Mouse (Mus musculus) cerebellum, adult 9-11 months (tissue): ENCODE results near the gene Rnf114.

ENCODE experiments used
- DNase-seq: peaks from one replicate; pipeline ENCODE4 v3.0.0; 2022

Gene Rnf114

GRCm38 (mm10) chr2:167475596-167475995, 16.8 kb upstream of the Rnf114 start:
- no peak for DNase-seq

- peak; percentile 93 for DNase-seq
Observed at GRCm38 (mm10) chr2:167476200-167476688, 16.2 kb upstream of the Rnf114 start.

GRCm38 (mm10) chr2:167476762-167477161, 15.7 kb upstream of the Rnf114 start:
- peak; percentile 68 for DNase-seq

- DNase-seq = no peak
Observed at GRCm38 (mm10) chr2:167478128-167478527, 14.3 kb upstream of the Rnf114 start.

GRCm38 (mm10) chr2:167479501-167479900, 12.9 kb upstream of the Rnf114 start:
- no peak for DNase-seq

- peak; percentile 77 for DNase-seq
Observed at GRCm38 (mm10) chr2:167482681-167483080, 9.8 kb upstream of the Rnf114 start.

- peak; percentile 80 for DNase-seq
Observed at GRCm38 (mm10) chr2:167483081-167483826, 9.2 kb upstream of the Rnf114 start.

- DNase-seq = peak; percentile 86
Observed at GRCm38 (mm10) chr2:167483827-167484410, 8.5 kb upstream of the Rnf114 start.

- no peak for DNase-seq
Observed at GRCm38 (mm10) chr2:167484932-167485331, 7.5 kb upstream of the Rnf114 start.

- peak; percentile 96 for DNase-seq
Observed at GRCm38 (mm10) chr2:167485501-167486377, 6.7 kb upstream of the Rnf114 start.

GRCm38 (mm10) chr2:167486573-167486972, 5.9 kb upstream of the Rnf114 start:
- DNase-seq = peak; percentile 86

- DNase-seq = peak; percentile 60
Observed at GRCm38 (mm10) chr2:167487551-167487950, 4.9 kb upstream of the Rnf114 start.

GRCm38 (mm10) chr2:167487994-167488393, 4.5 kb upstream of the Rnf114 start:
- DNase-seq = peak; percentile 69

GRCm38 (mm10) chr2:167490813-167491525, 1.5 kb upstream of the Rnf114 start:
- peak; percentile 67 for DNase-seq

GRCm38 (mm10) chr2:167492713-167493636, 530 bp downstream of the Rnf114 start, which contains the start of gene Spata2:
Gene Spata2 (minus strand): TSS chr2:167492887.
- DNase-seq = peak; percentile 94

GRCm38 (mm10) chr2:167496437-167496836, 4.0 kb downstream of the Rnf114 start:
- DNase-seq = no peak

- DNase-seq = no peak
Observed at GRCm38 (mm10) chr2:167497272-167497671, 4.8 kb downstream of the Rnf114 start.

GRCm38 (mm10) chr2:167502554-167503252, 10.3 kb downstream of the Rnf114 start:
- DNase-seq = peak; percentile 55

GRCm38 (mm10) chr2:167503253-167503895, 10.9 kb downstream of the Rnf114 start:
- peak; percentile 88 for DNase-seq

GRCm38 (mm10) chr2:167503896-167504349, 11.5 kb downstream of the Rnf114 start:
- peak; percentile 77 for DNase-seq
